8 mouse cellular contexts compared by ENCODE assay signal in the genomic region with DNA sequence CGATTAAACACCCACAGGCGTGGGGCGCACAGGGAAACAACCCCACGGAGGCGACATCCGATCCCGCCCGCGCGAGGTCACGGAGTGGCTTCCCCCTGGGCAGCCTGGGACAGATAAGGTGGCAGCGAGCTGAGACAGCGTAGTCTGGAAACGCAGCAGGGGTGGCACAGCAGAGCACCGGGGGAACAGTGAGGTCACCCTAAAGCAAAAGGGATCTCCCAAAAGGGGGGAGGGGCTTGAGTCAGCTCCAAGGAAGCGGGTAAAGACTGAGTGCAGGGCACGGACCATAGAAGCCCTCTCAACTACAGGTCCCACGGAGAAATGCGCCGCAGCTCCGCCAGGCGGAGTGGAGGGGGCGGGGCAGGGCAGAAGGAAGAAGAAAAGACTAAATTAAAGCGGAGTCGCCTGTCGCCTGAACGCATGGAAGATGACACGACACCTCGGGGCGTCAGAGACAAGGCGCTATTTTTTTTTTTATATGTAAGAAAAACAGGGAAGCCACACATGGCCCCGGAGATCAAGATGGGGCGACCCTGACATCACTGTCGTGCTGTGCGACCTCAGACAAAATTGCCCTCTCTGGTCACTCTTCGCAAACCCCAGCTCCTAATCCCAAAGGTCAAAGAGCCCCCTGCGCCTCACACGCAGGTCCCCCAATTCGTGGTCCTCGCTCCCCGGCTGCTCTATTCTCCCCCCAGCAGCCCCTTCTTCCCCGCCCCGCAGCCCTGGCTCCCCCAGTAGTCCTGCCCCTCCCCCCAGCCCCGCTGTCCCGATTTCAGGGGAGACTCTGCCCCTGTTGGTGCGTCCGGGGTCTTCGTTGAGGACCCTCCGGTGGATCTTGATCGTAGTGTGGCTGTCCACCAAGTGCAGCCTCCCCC. TPM values are rescaled to one million over a fixed set of nuclear protein-coding genes. Genes with fewer than 3 reads are reported as not detected.
A peak's percentile ranks its signal among the peaks of the same experiment; 100 is the strongest.
DNase-seq lines count a peak whose midpoint lies in the region; ATAC-seq and TF ChIP-seq lines count a peak whose summit lies in the region.

No protein-coding gene starts in this region.

- 5% methylated on average over 50 of the region's 50 CpGs for WGBS in intestine, postnatal 0 days
- 2% methylated on average over 49 of the region's 50 CpGs for WGBS in liver, postnatal 0 days (ENCODE audit: insufficient replicate concordance)

- peak overlapping the region; percentile 31; the same call in 1 of the 2 replicates for H3K9ac ChIP-seq in intestine, postnatal 0 days (ENCODE audit: low read depth, low read length)
- no peak overlapping the region; the same call in 1 of the 2 replicates for H3K9ac ChIP-seq in liver, postnatal 0 days (replicated peaks)

- 0 out of 2 replicates have a peak, but pooled peaks cover 7% of the 10 kb centered on the region for H3K4me1 ChIP-seq in intestine, postnatal 0 days (replicated peaks; ENCODE audit: control insufficient read depth, insufficient read depth, low read length)
- H3K4me1 ChIP-seq in liver, postnatal 0 days (ENCODE audit: insufficient read depth) = peaks cover 39% of the 10 kb centered on the region

- no peaks in the 10 kb centered on the region for H3K9me3 ChIP-seq in intestine, postnatal 0 days (ENCODE audit: control insufficient read depth)
- H3K9me3 ChIP-seq in liver, postnatal 0 days (ENCODE audit: low read length) = no peaks in the 10 kb centered on the region

- peak; percentile 50 for DNase-seq in kidney, adult 18-20 months
- DNase-seq in kidney, adult 11 months = no peak
- DNase-seq in c-Kit-positive CD71-negative TER-119-negative erythroid progenitor cells, embryonic 14.5 days (ENCODE audit: low read depth) = peak; percentile 82
- DNase-seq in gastrocnemius, postnatal 14 days = peak; percentile 52
- peak; percentile 72 for DNase-seq in liver, postnatal 0 days
- DNase-seq in natural killer cell, adult 2 months (ENCODE audit: low spot score in 2 of 2) = peak; percentile 61 to 76
- peak; percentile 84 for DNase-seq in testis, postnatal 10 days (ENCODE audit: low spot score)

- peaks cover 57% of the 10 kb centered on the region for H3K27me3 ChIP-seq in intestine, postnatal 0 days (replicated peaks; ENCODE audit: control insufficient read depth, insufficient read depth, low read length)
- peaks cover 79% of the 10 kb centered on the region for H3K27me3 ChIP-seq in liver, postnatal 0 days (ENCODE audit: insufficient read depth, low read length)

- no peak for TF ChIP-seq EP300 in liver, postnatal 0 days (IDR thresholded peaks at IDR 0.05; ENCODE audit: low read depth)

- H3K4me2 ChIP-seq in intestine, postnatal 0 days (replicated peaks; ENCODE audit: low read depth) = peak overlapping the region; percentile 80
- H3K4me2 ChIP-seq in liver, postnatal 0 days (ENCODE audit: low read depth, low read length) = peak overlapping the region; percentile 81

- no peaks in the 10 kb centered on the region for H3K36me3 ChIP-seq in intestine, postnatal 0 days (ENCODE audit: control insufficient read depth, insufficient read depth)
- no peaks in the 10 kb centered on the region for H3K36me3 ChIP-seq in liver, postnatal 0 days (replicated peaks; ENCODE audit: insufficient read depth, low read length)

- peak overlapping the region; percentile 59 for H3K4me3 ChIP-seq in intestine, postnatal 0 days (ENCODE audit: low read depth, low read length)
- peak overlapping the region; percentile 55 for H3K4me3 ChIP-seq in liver, postnatal 0 days (ENCODE audit: low read depth, low read length)

- ATAC-seq in intestine, postnatal 0 days = 0 out of 2 replicates have a peak, but pooled peaks have one; percentile 19
- ATAC-seq in liver, postnatal 0 days = peak; percentile 24

- no peak overlapping the region for H3K27ac ChIP-seq in intestine, postnatal 0 days (ENCODE audit: low read depth, low read length)
- no peak overlapping the region for H3K27ac ChIP-seq in liver, postnatal 0 days (ENCODE audit: low read depth)

- intact Hi-C loops in gastrocnemius, postnatal 14 days (cut with DNase I; ENCODE audit: low total_unique reads) = no loop called here

- peak; percentile 63 for TF ChIP-seq CTCF in intestine, postnatal 0 days (IDR thresholded peaks at IDR 0.05; ENCODE audit: low read depth)
- TF ChIP-seq CTCF in liver, postnatal 0 days (IDR thresholded peaks at IDR 0.05; ENCODE audit: low read depth) = peak; percentile 47

RNA-seq across cellular contexts. Expression of a gene that starts 3.3 kb away (rescaled TPM):
- 10 to 100 TPM; 38.2 to 44.4 TPM for total RNA-seq in gastrocnemius, postnatal 14 days (2021)
- polyA plus RNA-seq in intestine, postnatal 0 days (2015; fragmentation: Nextera tagmentation; extraction: Ambion mirVana) = 15.2 and 15.7 TPM in 2 replicates
- 3.4 TPM in 2 replicates for polyA plus RNA-seq in liver, postnatal 0 days (2015; fragmentation: Nextera tagmentation; extraction: Ambion mirVana)

RNA-seq across cellular contexts. Expression of a gene that starts 39.3 kb away (rescaled TPM):
- not detected for total RNA-seq in gastrocnemius, postnatal 14 days (2021)
- not detected in 2 replicates for polyA plus RNA-seq in intestine, postnatal 0 days (2015; fragmentation: Nextera tagmentation; extraction: Ambion mirVana)
- polyA plus RNA-seq in liver, postnatal 0 days (2015; fragmentation: Nextera tagmentation; extraction: Ambion mirVana) = not detected in 2 replicates
